Mouse (Mus musculus) forebrain, embryonic 15.5 days (tissue): ENCODE data around the gene Vill. TPM values are rescaled to one million over a fixed set of nuclear protein-coding genes. Genes with fewer than 3 reads are reported as not detected.

Experiments
- ATAC-seq: fragments of 200-750 bp; cut with Nextera tagmentation; replicated peaks from 2 replicates; pipeline ENCODE4 v1.8.0; 2017; ENCODE audit warnings: mild to moderate bottlenecking, moderate TSS enrichment, moderate library complexity
- H3K27ac ChIP-seq: fragments of 300-500 bp; sonication (generic); replicated peaks from 2 replicates; pipeline ENCODE4 v1.5.1; 2015; ENCODE audit warnings: mild to moderate bottlenecking, inconsistent platforms
- H3K27me3 ChIP-seq: fragments of 300-500 bp; sonication (generic); 2 replicates; pipeline ENCODE4 v1.6.1; 2015; ENCODE audit warnings: inconsistent platforms
- H3K36me3 ChIP-seq: fragments of 300-500 bp; sonication (generic); 2 replicates; pipeline ENCODE4 v1.6.1; 2015; ENCODE audit warnings: mild to moderate bottlenecking, inconsistent platforms
- H3K4me1 ChIP-seq: fragments of 300-500 bp; sonication (generic); 2 replicates; pipeline ENCODE4 v1.6.1; 2015; ENCODE audit warnings: inconsistent platforms
- H3K4me2 ChIP-seq: fragments of 300-500 bp; sonication (generic); replicated peaks from 2 replicates; pipeline ENCODE4 v1.6.1; 2015; ENCODE audit warnings: mild to moderate bottlenecking, inconsistent platforms
- H3K4me3 ChIP-seq: fragments of 300-500 bp; sonication (generic); 2 replicates; pipeline ENCODE4 v1.5.1; 2015; ENCODE audit warnings: mild to moderate bottlenecking, inconsistent platforms
- H3K9ac ChIP-seq: fragments of 300-500 bp; sonication (generic); replicated peaks from 2 replicates; pipeline ENCODE4 v1.6.1; 2015; ENCODE audit warnings: mild to moderate bottlenecking, inconsistent platforms
- H3K9me3 ChIP-seq: fragments of 300-500 bp; sonication (generic); 2 replicates; pipeline ENCODE4 v1.6.1; 2016; ENCODE audit warnings: inconsistent platforms
- WGBS: fragments of 180-500 bp; shearing (Covaris S2); methylation state at CpG from one replicate; pipeline ENCODE4 v1.1.7; 2015; ENCODE audit warnings: mixed read lengths; 5-methylcytosine and 5-hydroxymethylcytosine counted together
- polyA plus RNA-seq: library from polyadenylated mRNA; unstranded; fragments of >200 nt; fragmentation: Nextera tagmentation; extraction: Ambion mirVana; gene quantifications from 2 replicates; pipeline ENCODE4 v1.2.1, GENCODE M21; 2015

Vill gene
- polyA plus RNA-seq, 1 experiment from 2014 or later, result 2.7 TPM

- WGBS, result 37% methylated on average over 15 of the region's 15 CpGs
- 0 out of 2 replicates have a peak, but pooled peaks cover 5% of the 10 kb centered on the region for H3K36me3 ChIP-seq
- H3K9ac ChIP-seq, result no peak overlapping the region
- no peaks in the 10 kb centered on the region for H3K27me3 ChIP-seq
- H3K4me2 ChIP-seq, result no peak overlapping the region
- no peak overlapping the region for H3K4me3 ChIP-seq
- H3K27ac ChIP-seq, result peak overlapping the region; percentile 41
- H3K9me3 ChIP-seq, result no peaks in the 10 kb centered on the region
- no peak for ATAC-seq
- peaks cover 53% of the 10 kb centered on the region for H3K4me1 ChIP-seq
These were observed 15.4 kb upstream of the Vill start for GRCm38 (mm10) chr9:119037076-119037730.

DNA sequence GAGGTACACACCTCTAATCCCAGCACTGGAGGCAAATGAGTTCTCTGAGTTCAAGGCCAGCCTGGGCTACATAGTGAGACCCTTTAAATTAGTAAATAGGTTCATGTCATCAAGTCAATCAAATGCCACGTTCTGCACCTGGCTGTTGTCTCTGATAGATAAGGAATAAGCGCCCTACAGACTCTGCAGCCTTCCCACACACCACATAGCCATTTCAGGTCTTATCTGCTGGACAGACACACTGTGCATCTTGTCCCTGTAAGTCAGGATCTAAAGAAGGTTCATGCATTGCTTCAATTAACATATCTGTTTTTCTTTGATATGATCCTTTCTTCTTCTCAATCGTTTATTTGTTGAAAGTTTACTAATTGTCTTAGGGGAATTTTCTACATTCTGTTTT is 14.0 kb upstream of the Vill start:
- Histone ChIP-seq H3K4me2 (no peak overlapping the region), H3K27ac (no peak overlapping the region), H3K27me3 (no peaks in the 10 kb centered on the region), H3K9me3 (no peaks in the 10 kb centered on the region), H3K4me3 (no peak overlapping the region), H3K9ac (no peak overlapping the region), H3K4me1 (peaks cover 39% of the 10 kb centered on the region), H3K36me3 (0 out of 2 replicates have a peak, but pooled peaks cover 5% of the 10 kb centered on the region)
- 93% methylated on average over 3 of the region's 3 CpGs for WGBS
- ATAC-seq, result no peak

- Histone ChIP-seq H3K4me3 (no peak overlapping the region), H3K9ac (no peak overlapping the region), H3K9me3 (no peaks in the 10 kb centered on the region), H3K36me3 (0 out of 2 replicates have a peak, but pooled peaks cover 5% of the 10 kb centered on the region), H3K4me2 (no peak overlapping the region), H3K27me3 (no peaks in the 10 kb centered on the region), H3K27ac (no peak overlapping the region), H3K4me1 (peaks cover 23% of the 10 kb centered on the region)
- WGBS, result 66% methylated on average over 15 of the region's 15 CpGs
- ATAC-seq, result no peak
These were observed 12.3 kb upstream of the Vill start for GRCm38 (mm10) chr9:119040101-119040775.

DNA sequence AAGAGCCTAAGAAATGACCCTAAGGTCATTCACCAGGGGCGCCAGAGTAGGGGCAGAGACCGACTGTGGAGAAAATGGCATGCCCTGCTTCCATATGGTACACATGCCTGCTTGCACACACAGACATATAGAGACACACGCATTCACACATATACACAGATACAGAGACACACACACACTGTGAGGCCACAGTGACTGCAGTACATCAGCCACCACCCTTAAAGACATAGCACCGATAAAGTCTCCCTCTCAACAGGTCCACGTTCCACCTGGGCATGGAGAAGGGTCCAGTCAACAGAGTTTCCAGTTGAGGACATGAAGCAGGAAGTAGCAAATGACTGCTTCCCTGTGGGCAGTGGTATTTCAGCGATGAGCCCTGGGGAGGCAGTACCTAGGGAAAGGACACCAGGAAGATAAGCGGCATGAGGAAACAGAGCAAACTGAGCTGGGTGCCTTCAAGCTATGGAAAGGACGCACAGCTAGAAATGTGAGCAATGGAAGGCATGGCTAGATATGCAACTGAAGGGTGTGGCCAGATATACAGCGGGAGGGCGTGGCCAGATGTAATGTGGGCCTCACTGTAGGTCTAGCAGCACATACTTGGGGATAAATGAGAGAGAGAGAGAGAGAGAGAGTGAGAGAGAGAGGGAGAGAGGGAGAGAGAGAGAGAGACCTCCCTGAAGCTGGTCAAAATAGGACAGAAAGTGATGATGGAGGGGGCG is 4.2 kb upstream of the Vill start:
- Histone ChIP-seq H3K27ac (no peak overlapping the region), H3K4me3 (no peak overlapping the region), H3K4me1 (peaks cover 8% of the 10 kb centered on the region), H3K9ac (no peak overlapping the region), H3K36me3 (no peaks in the 10 kb centered on the region), H3K27me3 (no peaks in the 10 kb centered on the region), H3K4me2 (no peak overlapping the region), H3K9me3 (no peaks in the 10 kb centered on the region)
- no peak for ATAC-seq
- 90% methylated on average over 11 of the region's 11 CpGs for WGBS

DNA sequence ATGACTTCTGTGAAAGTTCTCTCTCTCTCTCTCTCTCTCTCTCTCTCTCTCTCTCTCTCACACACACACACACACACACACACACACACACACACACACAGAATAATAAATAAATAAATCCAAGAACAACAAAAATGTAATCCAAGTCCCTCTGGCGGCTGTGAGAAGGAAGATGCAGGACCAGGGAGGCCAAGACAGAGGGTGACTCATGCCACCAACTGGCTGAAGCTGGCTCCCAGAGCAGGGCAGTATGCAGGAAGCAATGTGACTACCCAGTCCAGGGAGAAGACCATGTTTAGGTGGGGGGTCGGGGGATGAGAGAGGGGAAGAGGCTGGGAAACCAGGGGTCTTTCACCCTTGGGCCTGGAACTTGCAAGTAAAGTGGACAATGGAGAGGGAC is 1.4 kb upstream of the Vill start:
- H3K36me3 ChIP-seq, result no peaks in the 10 kb centered on the region
- no peak overlapping the region for H3K4me3 ChIP-seq
- no peaks in the 10 kb centered on the region for H3K27me3 ChIP-seq
- H3K4me1 ChIP-seq, result peaks cover 8% of the 10 kb centered on the region
- no peak overlapping the region for H3K27ac ChIP-seq
- ATAC-seq, result no peak
- H3K9ac ChIP-seq, result no peak overlapping the region
- no peak overlapping the region for H3K4me2 ChIP-seq
- no peaks in the 10 kb centered on the region for H3K9me3 ChIP-seq
- 80% methylated on average over 2 of the region's 2 CpGs for WGBS

DNA sequence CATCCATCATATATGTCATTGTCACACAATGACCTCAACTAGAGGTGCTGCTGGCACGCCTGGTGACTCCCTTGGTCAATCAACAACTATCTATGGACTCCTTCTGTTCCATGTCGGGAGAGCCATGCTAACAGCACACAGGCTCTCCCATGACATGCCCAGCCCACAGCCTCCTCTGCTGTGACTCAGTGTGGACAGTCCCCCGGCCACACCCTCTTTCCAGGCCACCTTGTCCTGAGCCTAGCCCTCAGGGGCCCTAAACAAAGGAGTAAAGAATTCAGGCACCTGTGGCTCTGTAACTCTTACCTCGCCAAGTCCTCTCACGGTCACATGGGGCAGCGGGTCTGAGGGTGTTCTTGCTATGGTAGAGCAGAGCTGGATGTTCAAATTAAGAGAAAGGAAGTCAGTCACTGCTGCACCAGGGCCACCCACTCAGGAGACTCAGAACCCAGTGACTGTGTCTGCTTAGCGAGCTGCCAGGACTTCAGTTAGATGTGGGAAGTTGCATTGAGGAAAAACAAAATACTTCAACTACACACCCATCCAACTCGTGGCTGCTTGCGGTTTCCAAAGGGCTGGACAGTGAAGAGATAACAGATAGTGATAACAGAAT is 1.5 kb downstream of the Vill start:
- 85% methylated on average over 9 of the region's 9 CpGs for WGBS
- no peak for ATAC-seq
- no peak overlapping the region for H3K9ac ChIP-seq
- H3K4me2 ChIP-seq, result no peak overlapping the region
- no peaks in the 10 kb centered on the region for H3K9me3 ChIP-seq
- peaks cover 8% of the 10 kb centered on the region for H3K4me1 ChIP-seq
- no peaks in the 10 kb centered on the region for H3K36me3 ChIP-seq
- H3K4me3 ChIP-seq, result no peak overlapping the region
- no peaks in the 10 kb centered on the region for H3K27me3 ChIP-seq
- H3K27ac ChIP-seq, result no peak overlapping the region

- ATAC-seq, result no peak
- Histone ChIP-seq H3K27ac (no peak overlapping the region), H3K9ac (no peak overlapping the region), H3K27me3 (no peaks in the 10 kb centered on the region), H3K4me3 (no peak overlapping the region), H3K4me1 (peaks cover 8% of the 10 kb centered on the region), H3K4me2 (no peak overlapping the region), H3K9me3 (no peaks in the 10 kb centered on the region), H3K36me3 (no peaks in the 10 kb centered on the region)
- 87% methylated on average over 4 of the region's 4 CpGs for WGBS
These were observed 2.8 kb downstream of the Vill start for GRCm38 (mm10) chr9:119055336-119055735.

DNA sequence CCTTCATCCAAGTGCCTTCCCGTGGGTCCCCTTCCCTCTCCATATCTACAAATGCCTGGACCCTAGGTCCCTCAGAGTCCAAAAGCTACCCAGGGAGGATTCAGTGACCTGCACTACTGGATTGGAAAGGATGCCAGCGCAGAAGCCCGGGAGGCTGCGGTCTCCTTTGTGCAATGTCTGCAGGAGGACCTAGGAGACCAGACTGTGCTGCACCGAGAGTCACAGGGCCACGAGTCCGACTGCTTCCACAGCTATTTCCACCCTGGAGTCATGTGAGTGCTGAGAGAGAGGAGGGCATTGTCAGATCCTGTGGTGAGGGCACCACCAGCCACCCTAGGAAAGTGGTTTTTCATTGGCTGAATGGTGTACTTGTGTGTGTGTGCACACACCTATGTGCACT is 5.7 kb downstream of the Vill start:
- 81% methylated on average over 7 of the region's 7 CpGs for WGBS
- Histone ChIP-seq H3K4me1 (0 out of 2 replicates have a peak, but pooled peaks cover 2% of the 10 kb centered on the region), H3K4me2 (no peak overlapping the region), H3K36me3 (no peaks in the 10 kb centered on the region), H3K27me3 (no peaks in the 10 kb centered on the region), H3K9ac (no peak overlapping the region), H3K9me3 (no peaks in the 10 kb centered on the region), H3K27ac (no peak overlapping the region), H3K4me3 (no peak overlapping the region)
- no peak for ATAC-seq

DNA sequence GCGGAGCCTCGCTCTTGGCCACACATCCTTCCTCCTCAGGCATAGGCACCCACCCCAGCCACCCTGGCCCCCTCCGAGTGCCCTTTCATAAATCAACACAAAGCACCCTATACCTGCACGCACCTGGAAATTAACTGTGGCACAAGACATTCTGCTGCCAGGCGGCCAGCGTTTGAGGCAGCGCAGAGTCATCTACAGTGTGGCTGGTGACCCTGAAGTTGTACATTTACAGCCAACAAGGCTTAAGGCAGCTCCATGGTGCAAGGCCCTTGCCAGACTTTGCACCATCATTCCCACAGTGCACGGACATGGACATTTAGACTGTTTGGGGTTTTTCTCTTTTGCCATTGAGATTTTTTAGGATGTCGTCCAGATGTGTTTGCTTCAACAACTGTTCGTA is 8.1 kb downstream of the Vill start:
- 0 out of 2 replicates have a peak, but pooled peaks cover 2% of the 10 kb centered on the region for H3K4me1 ChIP-seq
- 92% methylated on average over 10 of the region's 10 CpGs for WGBS
- no peak overlapping the region for H3K27ac ChIP-seq
- H3K36me3 ChIP-seq, result no peaks in the 10 kb centered on the region
- H3K9ac ChIP-seq, result no peak overlapping the region
- no peaks in the 10 kb centered on the region for H3K27me3 ChIP-seq
- no peak overlapping the region for H3K4me2 ChIP-seq
- no peak for ATAC-seq
- H3K9me3 ChIP-seq, result no peaks in the 10 kb centered on the region
- no peak overlapping the region for H3K4me3 ChIP-seq

- no peak overlapping the region for H3K4me3 ChIP-seq
- H3K27me3 ChIP-seq, result no peaks in the 10 kb centered on the region
- 29% methylated on average over 19 of the region's 19 CpGs for WGBS
- H3K36me3 ChIP-seq, result no peaks in the 10 kb centered on the region
- 0 out of 2 replicates have a peak, but pooled peaks cover 2% of the 10 kb centered on the region for H3K4me1 ChIP-seq
- no peak overlapping the region for H3K27ac ChIP-seq
- no peak overlapping the region for H3K4me2 ChIP-seq
- no peaks in the 10 kb centered on the region for H3K9me3 ChIP-seq
- no peak overlapping the region for H3K9ac ChIP-seq
- ATAC-seq, result no peak
These were observed 10.6 kb downstream of the Vill start for GRCm38 (mm10) chr9:119063036-119063644.

DNA sequence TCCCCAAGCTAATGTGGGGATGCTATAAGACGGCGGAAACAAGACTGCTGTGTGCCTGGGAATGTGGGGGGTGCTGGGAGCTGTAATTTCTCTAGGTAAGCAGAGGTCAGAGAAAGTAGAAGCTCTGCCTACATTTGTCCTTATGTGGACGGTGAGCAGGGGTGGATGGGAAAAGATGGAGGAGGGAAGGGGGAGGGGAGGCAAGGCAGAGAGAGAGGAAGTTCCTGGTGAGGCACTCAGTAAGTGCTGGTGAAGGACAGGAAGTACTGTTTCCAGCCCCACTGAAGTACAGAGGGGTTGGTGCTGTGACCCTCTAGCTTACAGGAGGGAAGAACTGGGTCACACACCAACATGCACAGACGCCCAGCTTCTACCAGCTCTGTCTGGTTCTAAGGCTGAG is 11.7 kb downstream of the Vill start:
- Histone ChIP-seq H3K36me3 (no peaks in the 10 kb centered on the region), H3K4me2 (no peak overlapping the region), H3K27me3 (no peaks in the 10 kb centered on the region), H3K9ac (no peak overlapping the region), H3K4me3 (no peak overlapping the region), H3K27ac (no peak overlapping the region), H3K9me3 (no peaks in the 10 kb centered on the region), H3K4me1 (0 out of 2 replicates have a peak, but pooled peaks cover 2% of the 10 kb centered on the region)
- ATAC-seq, result no peak
- 80% methylated on average over 4 of the region's 4 CpGs for WGBS
